Mouse (Mus musculus) kidney, postnatal 0 days (tissue): ENCODE data around the gene Rab10. TPM values are rescaled to one million over a fixed set of nuclear protein-coding genes. Genes with fewer than 3 reads are reported as not detected.

Experiments used
- ATAC-seq: fragments of 200-750 bp; cut with Nextera tagmentation; replicated peaks from 2 replicates; pipeline ENCODE4 v1.8.0; 2017; ENCODE audit warnings: low read depth, moderate number of reproducible peaks, moderate TSS enrichment, moderate library complexity; ENCODE audit not compliant: low FRiP score
- DNase-seq: peaks from one replicate; pipeline ENCODE4 v3.0.0-alpha.2; 2016; ENCODE audit warnings: low spot score
- H3K27ac ChIP-seq: fragments of 300-500 bp; sonication (generic); 2 replicates; pipeline ENCODE4 v1.5.1; 2014; ENCODE audit warnings: mild to moderate bottlenecking
- H3K27me3 ChIP-seq: fragments of 300-500 bp; sonication (generic); 2 replicates; pipeline ENCODE4 v1.6.1; 2014; ENCODE audit warnings: low read length, mixed read lengths; ENCODE audit not compliant: insufficient read depth
- H3K36me3 ChIP-seq: fragments of 300-500 bp; sonication (generic); 2 replicates; pipeline ENCODE4 v1.6.1; 2014; ENCODE audit warnings: low read length, mixed read lengths; ENCODE audit not compliant: insufficient read depth
- H3K4me1 ChIP-seq: fragments of 300-500 bp; sonication (generic); replicated peaks from 2 replicates; pipeline ENCODE4 v1.6.1; 2014; ENCODE audit warnings: antibody characterized with exemption, low read length, mixed read lengths; ENCODE audit not compliant: insufficient read depth
- H3K4me2 ChIP-seq: fragments of 300-500 bp; sonication (generic); 2 replicates; pipeline ENCODE4 v1.6.1; 2014; ENCODE audit warnings: mild to moderate bottlenecking, low read length, moderate library complexity, mixed read lengths
- H3K4me3 ChIP-seq: fragments of 300-500 bp; sonication (generic); replicated peaks from 2 replicates; pipeline ENCODE4 v1.5.1; 2014; ENCODE audit warnings: low read depth, low read length
- H3K9ac ChIP-seq: fragments of 300-500 bp; sonication (generic); 2 replicates; pipeline ENCODE4 v1.6.1; 2014; ENCODE audit warnings: low read depth, low read length
- H3K9me3 ChIP-seq: fragments of 300-500 bp; sonication (generic); replicated peaks from 2 replicates; pipeline ENCODE4 v1.6.1; 2016; ENCODE audit warnings: low read length, inconsistent platforms, mixed read lengths
- CTCF ChIP-seq: IDR thresholded peaks from 2 replicates; pipeline ENCODE4 v1.5.1; 2016; ENCODE audit warnings: antibody characterized with exemption, low read depth, mild to moderate bottlenecking, moderate library complexity
- WGBS: fragments of 180-500 bp; shearing (Covaris S2); extraction: QIAGEN DNeasy Blood & Tissue Kit; methylation state at CpG from one replicate; pipeline ENCODE4 v1.1.7; 2014; 5-methylcytosine and 5-hydroxymethylcytosine counted together
- polyA plus RNA-seq: library from polyadenylated mRNA; unstranded; fragments of >200 nt; fragmentation: Nextera tagmentation; extraction: Ambion mirVana; gene quantifications from 2 replicates; pipeline ENCODE4 v1.2.1, GENCODE M21; 2015

Rab10 gene
- polyA plus RNA-seq, 1 experiment from 2014 or later: 78.3 TPM

- no peak overlapping the region for H3K9ac ChIP-seq
- ATAC-seq (no peak), DNase-seq (no peak)
- H3K27ac ChIP-seq: no peak overlapping the region
- TF ChIP-seq CTCF: no peak
- H3K4me3 ChIP-seq: no peak overlapping the region
- no peak overlapping the region for H3K4me2 ChIP-seq
- no peaks in the 10 kb centered on the region for H3K27me3 ChIP-seq
- 64% methylated on average over 2 of the region's 3 CpGs for WGBS
- no peaks in the 10 kb centered on the region for H3K9me3 ChIP-seq
- no peaks in the 10 kb centered on the region for H3K36me3 ChIP-seq
- no peaks in the 10 kb centered on the region for H3K4me1 ChIP-seq
Measured at GRCm38 (mm10) chr12:3349387-3349786, 39.6 kb upstream of the Rab10 start.

- H3K4me3 ChIP-seq: no peak overlapping the region
- ATAC-seq (no peak), DNase-seq (no peak)
- no peak for TF ChIP-seq CTCF
- H3K9me3 ChIP-seq: no peaks in the 10 kb centered on the region
- H3K27ac ChIP-seq: no peak overlapping the region
- no peaks in the 10 kb centered on the region for H3K4me1 ChIP-seq
- H3K27me3 ChIP-seq: no peaks in the 10 kb centered on the region
- no peak overlapping the region for H3K4me2 ChIP-seq
- H3K36me3 ChIP-seq: no peaks in the 10 kb centered on the region
- H3K9ac ChIP-seq: no peak overlapping the region
Measured at GRCm38 (mm10) chr12:3347682-3348081, 37.9 kb upstream of the Rab10 start.

- H3K9me3 ChIP-seq: no peaks in the 10 kb centered on the region
- no peak overlapping the region for H3K27ac ChIP-seq
- H3K4me2 ChIP-seq: no peak overlapping the region
- H3K4me1 ChIP-seq: no peaks in the 10 kb centered on the region
- no peak overlapping the region for H3K9ac ChIP-seq
- ATAC-seq (no peak), DNase-seq (no peak)
- H3K27me3 ChIP-seq: no peaks in the 10 kb centered on the region
- 85% methylated on average over 5 of the region's 5 CpGs for WGBS
- no peak for TF ChIP-seq CTCF
- H3K4me3 ChIP-seq: no peak overlapping the region
- H3K36me3 ChIP-seq: no peaks in the 10 kb centered on the region
Measured at GRCm38 (mm10) chr12:3345038-3345437, 35.3 kb upstream of the Rab10 start.

GRCm38 (mm10) chr12:3344155-3344554, 34.4 kb upstream of the Rab10 start:
- no peak overlapping the region for H3K9ac ChIP-seq
- H3K27ac ChIP-seq: no peak overlapping the region
- 77% methylated on average over 2 of the region's 2 CpGs for WGBS
- H3K4me1 ChIP-seq: no peaks in the 10 kb centered on the region
- no peak overlapping the region for H3K4me3 ChIP-seq
- no peak for TF ChIP-seq CTCF
- H3K36me3 ChIP-seq: no peaks in the 10 kb centered on the region
- no peak for DNase-seq
- no peak overlapping the region for H3K4me2 ChIP-seq
- no peaks in the 10 kb centered on the region for H3K27me3 ChIP-seq
- ATAC-seq: no peak
- no peaks in the 10 kb centered on the region for H3K9me3 ChIP-seq

GRCm38 (mm10) chr12:3338931-3339330, 29.2 kb upstream of the Rab10 start:
- H3K9ac ChIP-seq: no peak overlapping the region
- TF ChIP-seq CTCF: no peak
- WGBS: 76% methylated on average over 1 of the region's 1 CpGs

GRCm38 (mm10) chr12:3329677-3330076, 19.9 kb upstream of the Rab10 start:
- WGBS: 71% methylated on average over 4 of the region's 4 CpGs
- DNase-seq: no peak
- no peaks in the 10 kb centered on the region for H3K9me3 ChIP-seq
- H3K4me1 ChIP-seq: no peaks in the 10 kb centered on the region
- H3K4me2 ChIP-seq: no peak overlapping the region
- ATAC-seq: no peak
- H3K9ac ChIP-seq: no peak overlapping the region
- H3K4me3 ChIP-seq: no peak overlapping the region
- H3K36me3 ChIP-seq: no peaks in the 10 kb centered on the region
- no peaks in the 10 kb centered on the region for H3K27me3 ChIP-seq
- no peak overlapping the region for H3K27ac ChIP-seq
- TF ChIP-seq CTCF: no peak

More at GRCm38 (mm10) chr12:3338931-3339330, 29.2 kb upstream of the Rab10 start:
- Histone ChIP-seq H3K9me3 (no peaks in the 10 kb centered on the region), H3K27ac (no peak overlapping the region), H3K4me2 (no peak overlapping the region), H3K36me3 (no peaks in the 10 kb centered on the region), H3K4me3 (no peak overlapping the region), H3K27me3 (no peaks in the 10 kb centered on the region), H3K4me1 (no peaks in the 10 kb centered on the region)
- ATAC-seq (no peak), DNase-seq (no peak)

GRCm38 (mm10) chr12:3325232-3325631, 15.5 kb upstream of the Rab10 start:
- Histone ChIP-seq H3K36me3 (no peaks in the 10 kb centered on the region), H3K9me3 (no peaks in the 10 kb centered on the region), H3K27ac (no peak overlapping the region), H3K9ac (no peak overlapping the region), H3K27me3 (no peaks in the 10 kb centered on the region), H3K4me2 (no peak overlapping the region), H3K4me3 (no peak overlapping the region), H3K4me1 (no peaks in the 10 kb centered on the region)
- DNase-seq (no peak), ATAC-seq (no peak)
- TF ChIP-seq CTCF: no peak
- 81% methylated on average over 2 of the region's 2 CpGs for WGBS
